Mouse (Mus musculus): ENCODE data around the gene Sult2b1.

GRCm38 (mm10) chr7:45808471-45808870 is 24.0 kb upstream of the Sult2b1 start:
- TF ChIP-seq CTCF (conservative IDR thresholded peaks at IDR 0.05; ENCODE audit: low read length): no peak
- TF ChIP-seq POU5F1 (IDR thresholded peaks at IDR 0.05; ENCODE audit: borderline replicate concordance, low read length): no peak
- TF ChIP-seq NANOG (IDR thresholded peaks at IDR 0.05; ENCODE audit: borderline replicate concordance, low read length): no peak

Measured in E14TG2a.4 (cell line).